Mouse (Mus musculus) heart, embryonic 10.5 days (tissue): Measurements from ENCODE around the gene Efcab14. TPM values are rescaled to one million over a fixed set of nuclear protein-coding genes. Genes with fewer than 3 reads are reported as not detected.

Source experiments
- DNase-seq: peaks from one replicate; pipeline ENCODE4 v3.0.0-alpha.2; 2017; ENCODE audit warnings: low spot score
- H3K27ac ChIP-seq: fragments of 300-500 bp; sonication (generic); 2 replicates; pipeline ENCODE4 v1.5.1; 2016; ENCODE audit warnings: mild to moderate bottlenecking
- H3K27me3 ChIP-seq: fragments of 300-500 bp; sonication (generic); 2 replicates; pipeline ENCODE4 v1.6.1; 2016; ENCODE audit warnings: mild to moderate bottlenecking; ENCODE audit not compliant: poor library complexity, insufficient read depth, severe bottlenecking
- H3K36me3 ChIP-seq: fragments of 300-500 bp; sonication (generic); 2 replicates; pipeline ENCODE4 v1.6.1; 2016; ENCODE audit warnings: mild to moderate bottlenecking, moderate library complexity
- H3K4me1 ChIP-seq: fragments of 300-500 bp; sonication (generic); 2 replicates; pipeline ENCODE4 v1.6.1; 2016; ENCODE audit warnings: mild to moderate bottlenecking
- H3K4me3 ChIP-seq: fragments of 300-500 bp; sonication (generic); 2 replicates; pipeline ENCODE4 v1.5.1; 2016; ENCODE audit warnings: mild to moderate bottlenecking, moderate library complexity
- H3K9me3 ChIP-seq: fragments of 300-500 bp; sonication (generic); 2 replicates; pipeline ENCODE4 v1.6.1; 2016; ENCODE audit warnings: mild to moderate bottlenecking, moderate library complexity
- WGBS: fragments of 180-500 bp; shearing (Covaris S2); methylation state at CpG from one replicate; pipeline ENCODE4 v1.1.7; 2016; 5-methylcytosine and 5-hydroxymethylcytosine counted together
- polyA plus RNA-seq: library from polyadenylated mRNA; unstranded; fragments of >200 nt; fragmentation: Nextera tagmentation; extraction: Ambion mirVana; gene quantifications from 2 replicates; pipeline ENCODE4 v1.2.1, GENCODE M21; 2016

Efcab14 gene
- polyA plus RNA-seq, 1 experiment from 2014 or later = 34.4 TPM

DNA sequence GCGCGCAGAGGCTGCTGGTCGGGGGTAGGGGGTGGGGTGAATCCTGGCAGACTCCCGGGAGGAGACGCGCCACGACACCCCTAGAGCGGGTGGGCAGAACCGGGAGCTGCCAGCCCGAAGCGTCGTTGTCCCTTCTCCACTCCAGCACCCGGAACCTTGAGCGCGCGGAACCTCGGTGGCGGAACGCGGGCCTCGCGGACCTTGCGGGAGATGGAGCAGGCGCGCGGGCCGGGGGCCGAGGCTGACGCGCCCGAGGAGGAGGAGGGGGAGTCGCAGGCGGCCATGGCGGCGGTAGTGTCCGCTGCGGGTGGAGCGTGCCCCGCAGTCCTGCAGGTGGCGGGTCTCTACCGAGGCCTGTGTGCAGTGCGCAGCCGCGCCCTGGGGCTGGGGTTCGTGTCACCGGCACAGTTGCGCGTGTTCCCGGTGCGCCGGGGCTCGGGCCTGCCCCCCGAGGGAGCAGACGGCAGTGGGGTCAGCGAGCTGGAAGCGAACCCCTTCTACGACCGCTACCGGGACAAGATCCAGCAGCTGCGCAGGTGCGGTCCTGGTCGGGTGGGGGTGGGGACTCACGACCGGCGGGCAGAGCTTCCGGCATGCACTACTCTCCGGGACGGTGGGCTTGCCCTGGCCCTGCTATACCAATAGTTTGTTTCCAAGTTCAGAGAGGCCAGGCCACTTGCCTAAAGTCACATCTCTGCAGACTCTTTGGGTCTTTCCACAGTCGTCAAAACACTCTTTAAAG is 47.4 kb downstream of the Efcab14 start, which contains the start of gene Atpaf1:
Gene Atpaf1 (plus strand): TSS at position 44 of the 742 bp plus-strand sequence.
- Histone ChIP-seq H3K36me3 (peaks cover 15% of the 10 kb centered on the region), H3K4me1 (peaks cover 24% of the 10 kb centered on the region; the same call in 1 of the 2 replicates), H3K4me3 (peak within 1 kb of the TSS; percentile 87), H3K9me3 (no peaks in the 10 kb centered on the region), H3K27ac (peak within 1 kb of the TSS; percentile 96), H3K27me3 (no peaks in the 10 kb centered on the region)
- peak; percentile 85 for DNase-seq
- under 1% methylated on average over 69 of the region's 69 CpGs for WGBS

DNA sequence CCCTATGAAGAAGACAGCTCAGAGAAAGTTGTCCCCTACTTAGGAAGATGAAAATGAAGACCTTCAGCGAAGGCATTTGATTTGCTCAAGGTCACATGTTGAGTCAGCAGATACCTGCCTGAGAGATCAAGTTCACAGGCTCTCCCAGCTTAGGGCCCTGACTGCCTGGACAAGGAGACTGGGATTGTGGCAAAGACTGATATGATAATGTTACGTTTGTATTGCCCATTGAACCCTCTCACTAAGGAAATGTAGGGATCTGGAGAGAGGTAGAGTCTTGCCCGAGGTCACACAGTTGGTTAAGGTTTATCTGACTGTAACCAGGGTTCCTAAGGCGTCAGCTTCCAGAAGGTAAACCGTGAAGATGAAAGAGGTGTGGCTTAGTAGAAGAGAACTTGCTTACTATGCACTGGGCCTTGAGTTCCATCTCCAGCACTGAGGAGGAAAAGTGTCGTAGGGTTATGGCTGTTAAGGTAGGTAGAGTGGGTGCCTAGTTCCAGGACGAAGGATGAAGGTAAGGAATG is 48.0 kb downstream of the Efcab14 start:
- H3K4me3 ChIP-seq = peak overlapping the region; percentile 87

DNA sequence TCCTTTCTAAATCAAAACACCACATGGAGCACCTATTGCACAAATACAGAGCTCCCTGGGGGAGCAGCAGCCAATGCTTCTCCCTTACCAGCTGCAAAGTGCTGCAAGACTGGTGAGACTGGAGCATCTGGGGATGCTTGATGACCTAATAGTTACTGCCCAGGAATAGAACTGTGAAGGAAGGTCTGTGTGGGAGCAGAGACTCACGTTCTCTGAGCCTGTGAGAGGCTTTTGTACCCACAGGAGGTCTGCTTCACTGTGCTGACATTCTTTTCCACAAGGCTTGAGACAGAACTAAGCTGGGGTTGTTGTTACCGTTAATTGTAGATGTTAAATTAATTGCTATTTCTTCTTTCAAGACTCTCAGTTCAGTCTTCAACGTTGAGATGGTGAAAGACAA is 53.3 kb downstream of the Efcab14 start:
- peaks cover 60% of the 10 kb centered on the region for H3K36me3 ChIP-seq
- H3K27me3 ChIP-seq = no peaks in the 10 kb centered on the region
- H3K9me3 ChIP-seq = no peaks in the 10 kb centered on the region
- peaks cover 6% of the 10 kb centered on the region; the same call in 1 of the 2 replicates for H3K4me1 ChIP-seq
- DNase-seq = no peak
- no peak overlapping the region for H3K27ac ChIP-seq
- no peak overlapping the region for H3K4me3 ChIP-seq
- WGBS = 77% methylated on average over 3 of the region's 3 CpGs

More for the DNA sequence above, 48.0 kb downstream of the Efcab14 start:
- Histone ChIP-seq H3K4me1 (peaks cover 19% of the 10 kb centered on the region; the same call in 1 of the 2 replicates), H3K27ac (peak overlapping the region; percentile 96), H3K9me3 (no peaks in the 10 kb centered on the region), H3K27me3 (no peaks in the 10 kb centered on the region), H3K36me3 (peaks cover 21% of the 10 kb centered on the region)
- 49% methylated on average over 7 of the region's 7 CpGs for WGBS
- no peak for DNase-seq

- Histone ChIP-seq H3K9me3 (no peaks in the 10 kb centered on the region), H3K27me3 (no peaks in the 10 kb centered on the region), H3K36me3 (peaks cover 85% of the 10 kb centered on the region), H3K4me3 (no peak overlapping the region), H3K4me1 (no peaks in the 10 kb centered on the region), H3K27ac (no peak overlapping the region)
- no peak for DNase-seq
- 89% methylated on average over 3 of the region's 3 CpGs for WGBS
These were observed 57.8 kb downstream of the Efcab14 start for GRCm38 (mm10) chr4:115795360-115795759.

DNA sequence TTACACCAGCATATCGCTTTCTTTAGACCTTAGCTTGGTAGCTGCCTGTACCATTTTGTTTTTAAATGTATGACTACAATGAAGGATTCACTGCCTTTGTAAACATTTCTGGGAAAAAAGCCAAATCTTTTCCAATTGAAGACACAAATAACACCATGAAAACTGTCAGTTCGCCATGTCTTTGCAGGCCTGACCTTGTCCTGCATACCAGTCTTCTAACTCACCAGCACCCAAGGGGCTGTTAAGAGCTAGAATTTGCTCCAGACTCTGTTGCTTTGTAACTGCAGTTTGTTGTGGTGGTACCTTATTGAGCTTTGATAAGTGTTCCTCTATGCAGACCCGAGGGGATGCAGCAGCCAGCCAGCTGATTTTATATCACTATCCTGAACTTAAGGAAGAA is 62.4 kb downstream of the Efcab14 start:
- H3K27me3 ChIP-seq = no peaks in the 10 kb centered on the region
- H3K36me3 ChIP-seq = peaks cover 75% of the 10 kb centered on the region
- DNase-seq = no peak
- no peaks in the 10 kb centered on the region for H3K4me1 ChIP-seq
- no peak overlapping the region for H3K27ac ChIP-seq
- WGBS = 88% methylated on average over 3 of the region's 3 CpGs
- H3K9me3 ChIP-seq = no peaks in the 10 kb centered on the region
- H3K4me3 ChIP-seq = no peak overlapping the region

DNA sequence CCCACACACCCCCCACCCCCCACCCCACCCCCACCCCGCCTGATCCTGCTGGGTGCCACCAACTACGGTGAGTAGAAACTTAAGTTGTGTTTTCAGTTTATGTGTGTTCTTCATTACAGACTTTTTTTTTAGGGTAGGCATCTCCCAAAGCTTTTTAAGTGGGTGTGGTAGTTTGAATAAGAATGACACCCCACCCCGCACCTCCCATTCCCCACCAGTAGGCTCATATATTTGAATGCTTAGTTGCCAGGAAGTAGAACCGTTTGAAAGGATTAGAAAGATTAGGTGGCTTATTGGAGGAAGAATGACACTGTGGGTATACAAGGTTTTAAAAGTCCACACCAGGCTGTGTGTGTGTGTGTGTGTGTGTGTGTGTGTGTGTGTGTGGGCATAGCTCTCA is 74.8 kb downstream of the Efcab14 start:
- Histone ChIP-seq H3K27ac (no peak overlapping the region), H3K36me3 (peaks cover 56% of the 10 kb centered on the region), H3K27me3 (no peaks in the 10 kb centered on the region), H3K4me3 (no peak overlapping the region), H3K4me1 (no peaks in the 10 kb centered on the region), H3K9me3 (no peaks in the 10 kb centered on the region)
- WGBS = 84% methylated on average over 4 of the region's 4 CpGs
- no peak for DNase-seq

DNA sequence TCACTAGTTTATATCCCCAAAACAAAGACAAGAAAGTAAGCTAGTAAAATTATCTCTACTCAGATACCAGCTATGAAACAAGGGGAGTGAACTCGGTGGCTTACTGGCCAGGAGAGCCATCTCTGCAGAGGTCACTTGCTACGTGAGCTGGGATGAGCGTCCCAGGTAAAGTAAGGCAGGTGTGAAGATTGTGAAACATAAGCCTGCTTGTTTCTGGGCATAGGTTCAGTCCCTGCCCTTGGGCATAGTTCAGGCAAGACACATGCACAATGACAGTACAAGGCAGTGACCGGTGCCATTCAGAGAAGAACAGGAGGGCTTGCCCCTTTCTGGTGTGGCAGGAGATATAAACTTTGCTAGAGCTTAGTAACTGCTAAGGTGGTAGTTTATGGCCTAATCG is 78.1 kb downstream of the Efcab14 start:
- Histone ChIP-seq H3K4me1 (no peaks in the 10 kb centered on the region), H3K4me3 (no peak overlapping the region), H3K27me3 (no peaks in the 10 kb centered on the region), H3K9me3 (no peaks in the 10 kb centered on the region), H3K36me3 (peaks cover 57% of the 10 kb centered on the region), H3K27ac (no peak overlapping the region)
- 89% methylated on average over 5 of the region's 5 CpGs for WGBS
- DNase-seq = no peak

GRCm38 (mm10) chr4:115820199-115820598 is 82.7 kb downstream of the Efcab14 start:
- Histone ChIP-seq H3K4me1 (peaks cover 31% of the 10 kb centered on the region), H3K27me3 (no peaks in the 10 kb centered on the region), H3K9me3 (no peaks in the 10 kb centered on the region), H3K36me3 (peaks cover 22% of the 10 kb centered on the region), H3K27ac (no peak overlapping the region), H3K4me3 (no peak overlapping the region)
- no peak for DNase-seq
- 58% methylated on average over 3 of the region's 3 CpGs for WGBS

GRCm38 (mm10) chr4:115820944-115821343 is 83.4 kb downstream of the Efcab14 start:
- Histone ChIP-seq H3K4me3 (no peak overlapping the region), H3K4me1 (peaks cover 31% of the 10 kb centered on the region), H3K36me3 (peaks cover 15% of the 10 kb centered on the region; the same call in 1 of the 2 replicates), H3K27ac (no peak overlapping the region), H3K27me3 (no peaks in the 10 kb centered on the region), H3K9me3 (no peaks in the 10 kb centered on the region)
- WGBS = 60% methylated on average over 3 of the region's 3 CpGs
- no peak for DNase-seq

DNA sequence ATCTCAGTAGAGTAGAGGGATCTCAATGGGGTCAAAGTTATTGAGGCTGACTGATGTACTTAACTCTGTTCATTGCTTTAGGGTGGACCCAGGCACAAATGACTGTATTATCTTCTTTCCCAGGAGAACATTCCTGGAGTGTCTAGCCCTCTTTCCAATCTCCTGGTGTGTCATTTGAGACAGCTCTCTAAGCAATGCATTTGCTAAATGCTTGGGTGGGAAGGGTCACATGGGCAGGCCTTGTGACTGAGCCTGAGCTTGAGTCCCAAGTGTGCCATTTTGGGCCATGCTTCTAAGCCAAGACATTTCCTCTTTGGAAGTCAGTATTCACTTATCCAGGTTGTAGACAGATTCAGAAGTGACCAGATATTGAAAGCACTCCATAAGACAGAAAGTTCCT is 83.9 kb downstream of the Efcab14 start:
- H3K9me3 ChIP-seq = no peaks in the 10 kb centered on the region
- peaks cover 10% of the 10 kb centered on the region; the same call in 1 of the 2 replicates for H3K36me3 ChIP-seq
- no peaks in the 10 kb centered on the region for H3K27me3 ChIP-seq
- no peak overlapping the region for H3K27ac ChIP-seq
- no peak for DNase-seq
- H3K4me1 ChIP-seq = peaks cover 31% of the 10 kb centered on the region
- H3K4me3 ChIP-seq = no peak overlapping the region

DNA sequence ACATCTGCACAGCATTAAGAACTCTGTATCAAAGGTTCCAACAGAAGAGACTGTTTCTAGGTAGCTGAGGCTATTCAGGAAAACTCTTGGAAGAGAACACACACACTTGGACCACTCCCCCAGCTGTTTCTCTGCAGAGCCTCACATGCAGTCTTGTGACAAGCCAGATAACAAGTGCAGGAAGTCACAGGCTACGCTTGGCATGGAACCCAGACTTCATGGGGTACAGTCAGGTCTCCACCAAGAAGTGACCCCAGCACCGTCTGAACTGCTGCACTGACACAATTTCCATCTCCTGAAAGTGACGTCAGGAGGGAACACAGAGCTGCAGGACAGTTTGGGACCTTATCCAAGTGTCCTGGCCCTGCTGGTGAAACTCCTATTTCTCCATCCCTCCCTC is 84.4 kb downstream of the Efcab14 start:
- WGBS = 38% methylated on average over 3 of the region's 3 CpGs
- no peak for DNase-seq
- H3K27ac ChIP-seq = no peak overlapping the region

GRCm38 (mm10) chr4:115824178-115824577 is 86.6 kb downstream of the Efcab14 start:
- Histone ChIP-seq H3K9me3 (no peaks in the 10 kb centered on the region), H3K27me3 (no peaks in the 10 kb centered on the region), H3K27ac (peak overlapping the region; percentile 52; the same call in 1 of the 2 replicates), H3K4me1 (peaks cover 45% of the 10 kb centered on the region), H3K4me3 (no peak overlapping the region), H3K36me3 (peaks cover 4% of the 10 kb centered on the region; the same call in 1 of the 2 replicates)
- WGBS = 41% methylated on average over 2 of the region's 2 CpGs
- DNase-seq = no peak

More for the DNA sequence above, 84.4 kb downstream of the Efcab14 start:
- H3K27me3 ChIP-seq = no peaks in the 10 kb centered on the region
- H3K9me3 ChIP-seq = no peaks in the 10 kb centered on the region
- H3K4me1 ChIP-seq = peaks cover 33% of the 10 kb centered on the region
- H3K36me3 ChIP-seq = peaks cover 8% of the 10 kb centered on the region; the same call in 1 of the 2 replicates
- no peak overlapping the region for H3K4me3 ChIP-seq

- Histone ChIP-seq H3K9me3 (no peaks in the 10 kb centered on the region), H3K4me3 (no peak overlapping the region), H3K4me1 (peaks cover 54% of the 10 kb centered on the region), H3K27ac (no peak overlapping the region), H3K36me3 (no peaks in the 10 kb centered on the region), H3K27me3 (peaks cover 7% of the 10 kb centered on the region; the same call in 1 of the 2 replicates)
- whole genome bisulfite sequencing = 67% methylated on average over 2 of the region's 2 CpGs
- no peak for DNase-seq
These were observed 87.7 kb downstream of the Efcab14 start for GRCm38 (mm10) chr4:115825271-115825670.
